Comparison of ENCODE assay signal across 19 mouse cellular contexts in genomic region chr1:119480678-119481077, GRCm38 (mm10). TPM values are rescaled to one million over a fixed set of nuclear protein-coding genes. Genes with fewer than 3 reads are reported as not detected.
"Had no signal": no experiment of that assay in that cellular context is flagged by ENCODE, and none has a peak within 500 bp of the region (broad histone marks: within the 10 kb centered on the region; RNA-seq: fewer than 3 reads in every experiment).

No protein-coding gene starts in this region.

- H3K9me3 ChIP-seq: limb, embryonic 12.5 days; limb, embryonic 15.5 days; midbrain, embryonic 12.5 days; midbrain, embryonic 15.5 days; neural tube, embryonic 13.5 days had no signal

- H3K36me3 ChIP-seq: midbrain, embryonic 15.5 days had no signal

- H3K4me3 ChIP-seq: layer of hippocampus, adult 2 months; limb, embryonic 12.5 days; limb, embryonic 15.5 days; midbrain, embryonic 12.5 days; midbrain, embryonic 15.5 days; myocyte; neural tube, embryonic 13.5 days had no signal

- H3K4me1 ChIP-seq: limb, embryonic 15.5 days; midbrain, embryonic 12.5 days; midbrain, embryonic 15.5 days; neural tube, embryonic 13.5 days had no signal

- H3K4me2 ChIP-seq: limb, embryonic 12.5 days; limb, embryonic 15.5 days; liver, embryonic 11.5 days; lung, embryonic 14.5 days; midbrain, embryonic 12.5 days; midbrain, embryonic 15.5 days; neural tube, embryonic 13.5 days had no signal

- H3K27ac ChIP-seq: kidney, postnatal 0 days; layer of hippocampus, adult 2 months; limb, embryonic 12.5 days; limb, embryonic 15.5 days; liver, embryonic 14.5 days; macrophage; midbrain, embryonic 12.5 days; midbrain, embryonic 15.5 days; neural tube, embryonic 13.5 days had no signal

- H3K9ac ChIP-seq: limb, embryonic 12.5 days; limb, embryonic 15.5 days; liver, embryonic 14.5 days; liver, postnatal 0 days; lung, embryonic 14.5 days; midbrain, embryonic 12.5 days; midbrain, embryonic 15.5 days; neural tube, embryonic 13.5 days had no signal

- ATAC-seq: liver, postnatal 0 days; lung, postnatal 0 days; midbrain, embryonic 15.5 days had no signal

- H3K27me3 ChIP-seq: limb, embryonic 12.5 days; limb, embryonic 15.5 days; megakaryocyte, embryonic 14.5 days; midbrain, embryonic 12.5 days; midbrain, embryonic 15.5 days; neural tube, embryonic 13.5 days had no signal

- DNase-seq: left cerebral cortex, postnatal 4 days; liver, postnatal 0 days; lung, embryonic 14.5 days; thymus, adult 18-20 months; thymus, postnatal 36 days had no signal

RNA-seq across cellular contexts. Expression of gene Inhbb, which starts 58.6 kb away (rescaled TPM):
- total RNA-seq: neutrophil, adult 5-6 weeks had no signal
